Mouse (Mus musculus): Measurements from ENCODE around the gene Prdm10.

Prdm10 gene

GRCm38 (mm10) chr9:31266013-31266659 lies 14.2 kb upstream of the Prdm10 start:
- DNase-seq = peak; percentile 92

DNA sequence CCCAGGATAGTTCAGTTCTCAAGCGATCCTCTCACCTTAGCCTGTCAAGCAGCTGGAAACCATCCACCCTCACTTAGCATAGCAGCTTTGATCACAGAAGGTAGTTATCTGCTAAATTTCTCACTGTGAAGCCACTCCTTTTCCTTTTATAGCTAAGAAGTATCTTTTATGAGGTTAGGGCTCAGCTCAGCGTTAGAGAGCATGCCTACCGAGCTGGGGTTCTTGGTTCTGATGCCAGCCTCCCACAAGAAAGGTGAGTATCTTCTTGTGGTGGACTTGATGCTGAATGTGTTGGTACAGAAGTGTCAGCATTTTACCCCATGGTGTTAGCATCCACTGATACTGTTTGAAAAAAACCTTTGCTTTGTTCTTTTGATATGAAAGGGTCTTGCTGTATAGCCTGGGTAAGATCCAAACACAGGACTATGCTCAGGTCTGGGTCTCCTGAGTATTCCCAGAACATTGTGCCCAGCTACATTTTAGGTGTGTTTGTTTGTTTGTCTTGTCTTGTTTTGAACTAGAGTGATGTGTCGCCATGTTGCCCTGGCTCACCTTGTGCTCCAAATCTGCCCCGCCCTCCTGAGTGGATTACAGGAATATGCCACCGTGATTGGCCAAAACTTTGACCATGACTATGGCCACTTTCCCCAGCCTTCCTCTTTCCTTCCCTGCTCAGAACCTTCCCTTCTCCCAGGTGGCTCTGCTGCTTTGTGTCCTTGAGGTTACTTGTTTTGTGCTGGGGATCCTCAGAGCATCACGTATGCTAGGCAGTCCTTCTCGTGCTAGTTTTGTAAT lies 8.9 kb upstream of the Prdm10 start:
- DNase-seq = peak; percentile 75

- DNase-seq = peak; percentile 27
Measured at GRCm38 (mm10) chr9:31272160-31272559, 8.2 kb upstream of the Prdm10 start.

DNA sequence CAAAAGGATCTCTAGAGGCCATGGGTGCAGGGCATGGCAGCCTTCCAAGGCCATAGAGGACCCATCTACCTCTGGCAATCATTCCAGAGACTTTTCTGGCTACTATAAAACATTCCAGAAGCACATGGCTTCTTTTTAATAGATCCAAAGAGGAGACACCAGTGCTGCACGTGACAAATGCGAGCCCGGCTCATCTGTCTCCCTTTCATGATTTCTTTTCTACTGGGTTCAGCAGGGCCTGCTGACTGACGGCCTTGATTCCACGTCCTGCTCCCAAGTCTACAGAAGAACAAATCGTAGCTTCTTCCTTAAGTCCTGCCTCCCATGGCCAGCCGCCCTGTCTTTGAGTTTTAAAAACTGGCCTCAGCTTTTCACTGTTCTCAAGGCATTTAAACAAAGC lies 1.7 kb upstream of the Prdm10 start:
- DNase-seq = no peak

DNA sequence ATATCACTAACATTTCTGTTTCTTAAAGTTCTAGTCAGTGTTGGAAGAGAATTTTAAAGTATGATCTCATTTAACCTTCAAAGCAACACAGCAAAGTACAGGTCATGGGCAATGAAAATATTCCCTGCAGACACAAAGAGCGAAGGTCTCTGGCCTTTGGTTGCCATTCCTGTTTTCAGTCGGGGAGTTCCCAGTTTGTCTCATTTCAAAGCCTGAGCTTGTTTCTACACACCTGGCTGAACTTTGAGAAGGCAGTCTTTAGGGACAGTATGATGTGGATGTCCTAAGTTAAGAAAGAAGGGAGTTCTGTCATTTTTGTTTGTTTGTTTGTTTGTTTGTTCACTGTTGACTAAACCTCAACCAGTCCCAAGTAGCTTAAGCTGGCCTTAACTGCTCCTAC lies 1.0 kb upstream of the Prdm10 start:
- no peak for DNase-seq

DNA sequence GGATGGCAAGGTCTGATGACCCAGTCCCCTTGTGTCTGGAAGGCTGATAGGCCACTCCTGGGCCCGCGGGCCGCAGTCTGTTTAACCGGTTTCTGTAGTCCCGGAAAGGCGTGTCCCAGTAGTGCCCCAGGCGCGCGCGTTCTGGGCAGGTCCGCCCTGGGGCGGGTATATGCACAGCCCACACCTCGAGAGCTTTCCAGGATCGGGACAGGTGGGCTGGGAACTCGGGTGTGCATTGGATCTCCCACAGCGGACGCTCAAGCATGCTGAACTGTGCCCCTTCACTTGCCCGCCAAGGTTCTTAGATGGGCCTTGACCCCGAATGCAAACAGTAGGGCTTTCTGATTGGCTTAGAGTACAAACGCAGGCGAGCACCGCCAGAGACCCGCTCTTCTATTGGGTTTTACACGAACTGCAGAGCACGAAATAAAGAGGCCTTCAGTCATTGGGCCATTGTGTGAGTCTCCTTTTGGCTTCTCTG lies 413 bp upstream of the Prdm10 start:
- no peak for DNase-seq

DNA sequence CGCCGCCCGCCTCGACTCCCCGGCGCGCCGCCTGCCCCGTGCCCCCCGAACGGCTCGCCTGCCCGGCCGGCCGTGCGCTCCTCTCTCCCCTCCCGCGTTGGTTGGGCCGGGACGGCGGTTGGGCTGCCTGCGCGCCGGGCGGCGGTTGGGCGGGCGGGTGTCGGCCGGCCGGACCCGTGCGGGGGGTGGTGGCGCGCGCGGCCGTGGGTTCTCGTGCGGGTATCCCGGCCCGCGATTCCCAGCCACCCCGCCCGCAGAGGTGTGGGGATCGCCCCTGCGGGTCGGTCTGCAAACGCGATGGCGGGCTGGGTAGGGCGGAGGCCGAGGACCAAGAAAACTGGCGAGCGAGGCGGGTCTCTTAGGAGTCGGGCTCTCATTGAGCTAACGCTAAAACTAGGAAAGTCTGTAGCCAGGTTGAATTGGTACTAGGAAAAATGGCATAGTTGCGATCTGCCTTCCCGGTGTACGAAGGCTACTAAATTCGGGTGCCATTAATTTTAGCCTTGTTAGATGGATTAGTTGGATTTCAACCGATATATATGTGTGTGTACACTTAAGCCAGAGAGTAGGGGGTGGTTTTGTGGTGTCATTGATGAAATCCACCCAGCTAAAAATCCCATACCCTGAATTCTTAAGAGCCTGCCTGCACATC lies 799 bp downstream of the Prdm10 start:
- peak; percentile 99 for DNase-seq

DNA sequence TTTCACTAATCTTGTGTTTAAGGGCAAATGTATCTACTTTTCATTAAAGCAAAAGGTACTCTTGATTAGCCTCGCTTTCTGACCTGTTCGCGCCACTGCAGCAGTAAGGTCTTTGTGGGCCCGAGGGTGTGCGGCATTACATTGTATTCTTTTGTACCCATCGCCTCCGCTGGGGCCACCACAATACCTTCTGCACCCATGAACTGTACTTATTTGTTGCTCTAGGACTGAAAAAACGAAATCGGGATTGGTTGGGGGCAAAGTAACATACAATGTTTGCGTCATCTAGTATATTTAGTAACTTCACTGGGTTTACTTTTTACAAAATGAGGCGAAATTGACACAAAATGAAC lies 1.3 kb downstream of the Prdm10 start:
- no peak for DNase-seq

- no peak for DNase-seq
Measured at GRCm38 (mm10) chr9:31282536-31282935, 2.2 kb downstream of the Prdm10 start.

GRCm38 (mm10) chr9:31283044-31283443 lies 2.7 kb downstream of the Prdm10 start:
- DNase-seq = no peak

GRCm38 (mm10) chr9:31283911-31284310 lies 3.6 kb downstream of the Prdm10 start:
- DNase-seq = no peak

GRCm38 (mm10) chr9:31290201-31290862 lies 10.0 kb downstream of the Prdm10 start:
- peak; percentile 86 for DNase-seq

GRCm38 (mm10) chr9:31291978-31292377 lies 11.6 kb downstream of the Prdm10 start:
- peak; percentile 22 for DNase-seq

- DNase-seq = no peak
Measured at GRCm38 (mm10) chr9:31293208-31293607, 12.9 kb downstream of the Prdm10 start.

DNA sequence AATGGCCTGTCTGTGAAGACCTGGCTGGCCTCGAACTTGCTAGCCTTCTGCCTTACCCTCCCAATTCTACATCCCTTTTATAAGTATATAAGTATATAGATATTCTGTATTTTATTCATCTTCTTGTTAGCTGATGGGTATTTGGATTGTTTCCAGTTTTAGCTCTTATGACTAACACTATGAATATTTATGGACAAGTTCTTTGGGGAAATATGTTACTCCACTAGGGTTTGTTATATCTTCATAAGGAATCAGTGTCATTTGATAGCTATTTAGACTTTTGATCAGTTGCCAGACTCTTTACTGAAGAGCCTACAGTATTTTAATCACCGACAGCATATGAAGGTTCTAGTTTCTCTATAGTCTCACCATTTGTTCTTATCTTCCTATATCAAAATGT lies 15.0 kb downstream of the Prdm10 start:
- DNase-seq = peak; percentile 68

DNA sequence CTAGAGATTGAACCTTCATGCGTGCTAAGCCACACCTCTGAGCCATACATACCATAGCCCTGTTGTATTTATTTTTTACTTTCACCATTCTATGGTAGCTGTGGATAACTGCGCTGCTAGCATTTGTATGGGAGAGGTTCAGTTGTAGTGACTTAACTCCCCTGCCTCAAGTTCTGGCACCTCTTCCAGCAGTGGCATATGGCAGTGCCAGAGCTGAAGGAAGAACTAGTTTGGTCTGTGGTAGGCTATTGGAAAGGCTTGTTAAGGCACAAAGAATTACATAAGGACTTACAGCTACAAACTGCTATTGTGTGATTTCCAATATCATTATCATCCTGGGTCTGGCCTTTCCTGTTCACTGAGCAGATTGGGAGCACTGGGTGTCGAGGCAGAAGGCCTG lies 16.0 kb downstream of the Prdm10 start:
- DNase-seq = no peak

DNA sequence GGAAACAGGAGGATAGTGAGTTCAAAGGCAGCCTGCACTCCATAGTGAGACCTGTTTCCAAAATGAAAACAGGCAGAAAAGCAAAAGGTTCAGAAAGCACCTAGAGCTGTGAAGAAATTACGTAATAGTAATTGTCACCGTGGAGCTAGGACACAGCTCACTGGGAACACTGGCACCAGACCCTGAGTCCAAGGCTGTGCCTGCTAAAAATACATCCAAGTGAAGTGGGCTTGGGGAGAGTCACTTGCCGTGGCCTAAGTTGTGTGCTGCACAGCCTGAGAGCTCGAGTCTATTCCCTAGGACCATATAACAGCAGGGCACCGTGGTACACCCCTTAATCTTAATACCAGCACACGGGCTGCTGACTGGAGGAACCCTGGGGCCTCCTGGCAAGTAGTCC lies 18.4 kb downstream of the Prdm10 start:
- DNase-seq = peak; percentile 93

DNA sequence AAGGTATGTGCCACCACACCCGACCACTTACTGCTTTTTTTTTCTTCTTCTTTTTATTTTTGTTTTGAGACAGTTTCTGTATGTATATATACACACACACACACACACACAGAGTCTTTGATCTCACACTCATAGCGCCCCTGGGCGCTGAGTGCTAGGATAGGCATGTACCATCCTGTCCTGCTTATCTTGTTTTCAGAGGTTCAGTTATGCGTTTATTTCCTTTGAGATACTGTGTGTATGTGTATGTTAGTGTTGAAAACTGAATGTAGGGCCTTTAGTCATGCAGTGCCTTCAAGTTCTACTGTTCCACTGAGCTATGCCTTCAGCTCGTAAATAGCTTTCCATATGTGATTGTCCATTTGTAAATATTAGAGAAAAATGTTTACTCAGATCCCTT lies 20.2 kb downstream of the Prdm10 start:
- no peak for DNase-seq

GRCm38 (mm10) chr9:31301107-31301506 lies 20.8 kb downstream of the Prdm10 start:
- DNase-seq = peak; percentile 69

DNA sequence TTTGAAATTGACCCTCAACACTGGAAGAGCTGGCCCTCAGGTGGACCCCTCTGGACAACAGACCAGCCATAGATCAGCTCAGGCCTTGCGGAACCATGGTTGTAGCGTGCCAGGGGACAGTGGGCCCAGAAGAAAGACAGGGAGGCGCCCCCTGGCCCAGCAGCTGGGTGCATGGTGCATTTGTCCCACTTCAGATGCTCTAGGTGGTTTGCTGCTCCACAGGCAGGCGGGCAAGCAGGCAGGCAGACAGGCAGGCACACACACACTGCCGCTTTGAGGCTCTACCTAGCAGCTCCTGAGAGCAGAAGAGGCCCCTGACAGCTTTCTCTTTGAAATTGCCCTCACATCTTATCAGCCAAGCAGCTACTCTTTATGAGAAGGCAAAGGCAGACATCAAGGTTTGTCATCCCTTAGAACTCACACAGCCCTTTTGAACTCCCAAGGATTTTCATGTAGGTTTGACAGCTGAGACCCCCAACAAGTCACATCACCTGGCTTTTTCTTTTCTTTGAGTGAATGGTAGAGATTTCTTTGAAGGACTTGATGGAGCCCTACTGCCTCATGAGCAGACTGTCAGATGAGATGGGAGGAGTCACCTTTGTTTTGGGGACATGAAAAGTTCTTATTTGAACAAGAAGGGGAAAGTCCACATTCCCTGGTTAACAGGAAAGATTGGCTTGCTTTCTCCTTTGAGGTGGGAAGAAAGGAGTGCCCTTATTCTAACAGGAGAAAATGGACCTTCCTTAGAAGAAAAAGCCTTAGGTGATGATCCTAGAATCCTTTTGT lies 21.4 kb downstream of the Prdm10 start:
- DNase-seq = peak; percentile 64

- no peak for DNase-seq
Measured at GRCm38 (mm10) chr9:31304358-31304757, 24.0 kb downstream of the Prdm10 start.

- DNase-seq = no peak
Measured at GRCm38 (mm10) chr9:31305117-31305516, 24.8 kb downstream of the Prdm10 start.

GRCm38 (mm10) chr9:31305807-31306206 lies 25.5 kb downstream of the Prdm10 start:
- DNase-seq = no peak
